Mouse (Mus musculus) embryo, embryonic 11.5 days (tissue): ENCODE data around the gene Rbm48.
A peak's percentile ranks its signal among the peaks of the same experiment; 100 is the strongest.
"Not testable (repeated sequence)": the region's sequence is repeated elsewhere in the genome, so short reads cannot be mapped to it uniquely, and the experiment has no call there.

ENCODE experiments used
- DNase-seq: peaks from one replicate; pipeline ENCODE4 v3.0.0-alpha.2; 2012; ENCODE audit warnings: low read depth, low spot score

Gene Rbm48

DNA sequence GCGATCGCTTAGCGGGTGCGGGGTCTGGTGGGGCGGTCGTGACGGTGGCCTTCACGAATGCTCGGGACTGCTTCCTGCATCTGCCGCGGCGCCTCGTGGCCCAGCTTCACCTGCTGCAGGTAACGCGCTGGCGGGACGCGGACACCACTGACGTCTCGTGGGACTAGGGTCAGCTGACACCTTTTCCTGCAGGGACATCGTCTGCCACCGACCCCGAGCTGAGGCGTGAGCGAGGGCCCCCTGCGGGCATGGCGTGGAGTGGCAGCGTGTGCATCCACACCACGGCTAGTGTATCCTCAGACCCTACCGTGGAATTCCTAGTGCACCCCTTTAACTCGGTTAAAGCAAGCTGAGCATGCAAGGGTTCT is at the start of gene Rbm48:
Rbm48 (minus strand) TSS at position 187 of the 368 bp plus-strand sequence.
- peak; percentile 53 for DNase-seq

GRCm38 (mm10) chr5:3645326-3645725 is 48.9 kb upstream of the Rbm48 start:
- no peak for DNase-seq

DNA sequence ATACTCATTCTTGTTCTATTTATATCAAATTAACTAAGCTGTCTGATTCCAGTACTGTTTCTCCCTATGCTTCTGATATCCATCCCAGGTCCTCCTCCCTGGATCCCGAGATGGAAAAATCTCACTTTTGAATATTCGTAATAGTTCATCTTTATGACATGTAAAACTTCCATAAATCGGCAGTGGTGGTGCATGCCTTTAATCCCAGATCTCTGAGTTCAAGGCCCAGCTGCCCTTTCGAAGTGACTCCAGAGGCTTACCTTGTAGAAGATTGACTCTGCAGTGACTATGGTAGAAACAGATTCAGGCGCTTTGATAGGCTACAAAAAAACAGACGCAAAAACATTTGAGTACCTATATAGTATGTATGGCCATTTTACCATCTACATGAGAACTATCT is 48.2 kb upstream of the Rbm48 start:
- DNase-seq, result no peak

DNA sequence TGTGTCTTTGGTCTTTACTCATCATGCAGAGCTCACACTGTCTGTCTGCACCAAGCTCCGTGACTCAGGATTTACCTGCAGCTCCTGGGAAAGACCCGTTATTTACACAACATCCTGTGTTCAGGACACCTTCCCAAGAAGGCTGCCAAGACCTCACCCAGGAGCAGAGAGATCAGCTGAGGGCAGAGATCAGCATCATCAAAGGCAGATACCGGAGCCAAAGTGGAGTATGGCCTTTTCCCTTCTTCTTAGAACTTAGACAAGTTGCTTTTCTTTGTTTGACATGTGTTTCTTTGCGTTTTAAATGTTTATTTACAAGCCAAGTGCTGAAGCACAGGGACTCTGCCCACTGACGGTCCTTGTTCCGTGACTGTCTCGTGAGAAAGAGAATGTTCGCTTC is 38.9 kb upstream of the Rbm48 start:
- no peak for DNase-seq

- no peak for DNase-seq
Observed at GRCm38 (mm10) chr5:3633951-3634350, 37.6 kb upstream of the Rbm48 start.

- DNase-seq, result no peak
Observed at GRCm38 (mm10) chr5:3633315-3633714, 36.9 kb upstream of the Rbm48 start.

DNA sequence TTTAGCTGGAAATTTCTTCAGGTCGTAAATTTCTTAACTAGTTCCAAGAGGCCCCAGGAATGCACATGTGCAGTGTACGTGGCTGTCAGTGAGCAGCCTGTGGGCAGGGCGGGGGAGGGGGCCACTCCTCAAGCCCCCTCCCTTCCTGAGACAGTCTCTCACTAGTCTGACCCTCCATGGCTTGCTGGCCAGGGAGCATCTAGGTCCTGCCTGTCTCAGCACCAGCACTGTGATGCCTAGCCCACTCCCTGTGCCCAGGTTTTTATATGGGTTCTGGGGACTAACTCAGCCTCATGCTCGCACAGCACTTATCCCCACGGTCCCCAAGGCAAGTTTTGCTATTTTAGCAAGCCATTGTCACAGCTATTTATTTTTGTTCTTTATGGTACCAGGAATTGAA is 35.9 kb upstream of the Rbm48 start:
- DNase-seq, result no peak

- DNase-seq, result no peak
Observed at GRCm38 (mm10) chr5:3631512-3632271, 35.3 kb upstream of the Rbm48 start.

DNA sequence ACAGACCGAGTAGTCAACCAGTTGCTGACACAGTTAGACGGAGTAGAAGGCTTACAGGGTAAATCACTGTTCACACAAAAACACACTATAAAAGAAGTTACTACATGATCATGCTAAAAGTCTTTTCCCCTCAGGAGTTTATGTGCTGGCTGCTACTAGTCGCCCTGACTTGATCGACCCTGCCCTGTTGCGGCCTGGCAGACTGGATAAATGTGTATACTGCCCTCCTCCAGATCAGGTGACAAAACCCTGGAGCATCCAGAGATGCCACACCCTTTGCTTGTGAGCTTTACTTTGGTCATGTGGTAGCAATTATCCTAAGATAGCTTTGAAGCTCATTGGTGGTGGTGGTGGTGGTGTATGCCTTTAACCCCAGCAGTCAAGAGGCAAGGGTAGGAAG is 33.7 kb upstream of the Rbm48 start:
- no peak for DNase-seq

DNA sequence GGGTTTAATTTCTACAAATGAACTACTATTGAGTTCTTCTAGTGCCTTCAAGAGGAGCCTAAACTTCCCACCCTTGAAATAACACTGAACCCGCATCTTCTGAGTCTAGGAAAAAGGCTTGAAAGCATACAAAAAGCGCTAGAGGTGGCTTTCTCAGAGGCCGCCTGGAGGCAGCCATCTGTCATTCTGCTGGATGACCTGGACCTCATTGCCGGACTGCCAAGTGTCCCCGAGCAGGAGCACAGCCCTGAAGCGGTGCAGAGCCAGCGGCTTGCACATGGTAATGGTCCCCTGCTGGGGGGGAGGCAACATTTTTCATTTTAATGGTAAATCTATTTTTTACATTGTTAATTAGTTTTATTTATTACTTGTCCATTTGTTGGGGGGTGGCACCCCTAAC is 24.1 kb upstream of the Rbm48 start:
- DNase-seq, result no peak

DNA sequence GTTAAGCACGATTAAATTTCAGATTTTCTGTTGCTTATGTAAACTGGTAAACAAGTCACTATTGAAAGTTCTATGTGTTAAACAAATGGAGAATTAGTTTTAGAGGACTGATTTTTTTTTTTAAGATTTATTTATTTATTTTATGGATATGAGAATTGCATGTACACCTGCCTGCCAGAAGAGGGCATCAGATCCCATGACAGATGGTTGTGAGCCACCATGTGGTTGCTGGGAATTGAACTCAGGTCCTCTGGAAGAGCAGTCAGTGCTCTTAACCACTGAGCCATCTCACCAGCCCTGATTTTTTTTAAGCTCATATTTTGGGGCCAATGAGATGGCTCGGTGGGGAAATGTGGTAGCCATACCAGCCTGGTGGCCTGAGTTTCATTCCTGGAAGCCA is 15.4 kb upstream of the Rbm48 start:
- DNase-seq, result not testable (repeated sequence)

DNA sequence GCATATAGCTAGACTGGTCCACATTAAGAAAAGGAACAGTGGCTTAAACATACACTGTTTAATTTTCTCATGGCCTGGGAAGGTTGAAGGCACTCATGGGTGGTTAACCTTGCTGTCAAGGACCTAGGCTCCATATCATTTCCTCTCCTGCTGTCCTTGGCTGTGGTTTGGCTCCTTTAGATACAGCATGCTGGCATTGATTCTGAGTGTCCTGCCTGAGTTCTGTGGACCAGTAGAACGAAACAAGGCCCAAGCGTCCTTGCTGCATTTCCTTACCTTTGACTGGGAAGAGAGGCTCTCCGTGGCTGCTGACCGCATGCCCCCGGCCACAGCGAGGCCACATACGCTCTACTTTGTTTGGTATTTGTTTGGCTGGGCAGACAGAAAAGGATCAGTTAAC is 12.9 kb upstream of the Rbm48 start:
- DNase-seq, result no peak

DNA sequence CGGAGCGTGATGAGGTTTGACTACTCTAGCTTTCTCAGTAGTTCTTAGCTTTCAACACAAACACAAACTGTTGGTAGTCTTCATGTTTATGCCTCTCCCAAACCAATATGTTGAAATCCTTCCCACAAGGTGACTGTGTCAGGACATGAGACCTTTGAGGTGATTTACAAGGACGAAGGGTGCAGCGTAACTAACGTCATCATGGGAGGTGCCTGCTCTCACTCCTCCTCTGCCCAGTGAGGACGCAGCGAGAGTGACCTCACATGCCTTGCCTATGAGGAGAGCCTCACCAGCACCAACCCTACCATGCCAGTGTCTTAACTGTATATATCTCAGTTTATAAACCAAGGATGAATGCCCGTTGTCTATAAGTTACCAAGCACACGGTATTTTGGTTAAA is 10.7 kb upstream of the Rbm48 start:
- no peak for DNase-seq

DNA sequence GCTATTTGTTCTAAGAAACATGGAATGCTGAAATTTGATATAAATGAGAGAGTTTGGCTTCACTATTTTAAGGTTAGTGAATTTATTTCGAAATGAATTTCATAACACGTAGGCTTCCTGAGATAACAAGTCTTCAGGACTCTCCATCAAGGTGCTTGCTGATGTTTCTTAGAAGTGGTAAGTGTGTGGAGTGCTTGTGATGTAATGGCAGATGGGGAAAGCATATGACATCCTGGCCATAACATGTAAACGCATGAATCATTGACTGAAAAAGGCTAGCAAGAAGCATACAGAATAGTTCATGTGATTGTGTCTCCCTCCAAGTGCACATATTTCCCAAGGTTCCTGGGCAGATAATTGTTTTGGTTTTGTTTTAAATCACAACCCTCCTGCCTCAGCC is 4.4 kb upstream of the Rbm48 start:
- DNase-seq, result no peak

DNA sequence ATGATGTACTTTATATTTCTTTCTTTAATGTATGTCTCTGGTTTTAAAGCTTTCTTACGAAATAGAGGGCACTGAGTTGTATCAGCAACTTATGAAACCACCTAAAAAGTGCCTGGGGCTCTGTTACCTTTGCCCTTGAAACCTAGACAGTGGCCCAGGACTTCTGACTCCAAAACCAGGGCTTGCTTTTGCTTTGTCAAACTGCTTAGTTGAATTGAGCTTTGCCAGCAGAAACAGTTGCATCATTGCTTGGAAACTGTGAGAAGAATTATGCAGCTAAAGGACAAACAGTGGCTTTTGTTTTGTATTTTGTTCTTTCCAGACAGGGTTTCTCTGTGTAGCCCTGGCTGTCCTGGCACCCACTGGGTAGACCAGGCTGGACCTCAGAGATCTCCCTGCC is 3.9 kb upstream of the Rbm48 start:
- DNase-seq, result no peak

- DNase-seq, result no peak
Observed at GRCm38 (mm10) chr5:3598766-3599165, 2.4 kb upstream of the Rbm48 start.

DNA sequence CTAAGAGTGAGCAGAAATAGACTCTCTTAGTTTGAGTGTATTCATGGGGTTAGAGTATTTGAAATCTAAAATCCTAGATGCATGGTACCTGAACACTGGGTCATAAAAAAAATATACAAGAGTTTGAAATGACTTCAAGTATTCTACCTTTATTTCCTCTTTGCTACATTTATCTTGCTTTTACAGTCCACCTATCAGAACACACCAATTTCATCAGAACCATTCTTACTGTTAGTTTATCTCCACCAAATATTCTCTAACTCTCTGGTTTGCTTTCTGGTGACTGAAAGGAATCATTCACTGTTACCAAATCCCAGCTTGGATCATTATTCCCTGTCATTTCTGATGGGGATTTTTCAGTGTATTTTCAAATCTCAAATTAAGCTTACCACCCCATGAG is 786 bp upstream of the Rbm48 start:
- DNase-seq, result no peak

- peak; percentile 88 for DNase-seq
Observed at GRCm38 (mm10) chr5:3595693-3596398, 539 bp downstream of the Rbm48 start, which contains the start of gene Pex1. Pex1 (plus strand) TSS chr5:3596066.

DNA sequence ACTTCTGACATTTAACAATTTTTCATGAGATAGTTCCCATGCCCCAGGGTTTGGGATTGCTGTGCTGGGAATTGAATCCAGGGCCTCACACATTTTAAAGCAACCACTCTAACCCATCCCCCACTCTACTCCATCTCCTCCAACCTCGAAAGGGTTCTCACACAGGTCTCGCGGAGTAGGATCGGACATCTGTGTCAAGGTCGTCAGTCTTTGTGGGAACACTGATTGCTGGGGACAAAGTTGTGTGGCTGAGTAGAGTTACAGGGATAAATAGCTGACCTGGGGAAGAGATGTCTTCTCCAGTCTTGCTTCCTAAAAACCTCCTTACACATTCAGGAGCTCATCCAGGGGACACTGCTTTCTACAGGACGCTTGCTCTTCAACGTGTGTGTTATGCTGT is 17.3 kb downstream of the Rbm48 start:
- no peak for DNase-seq

DNA sequence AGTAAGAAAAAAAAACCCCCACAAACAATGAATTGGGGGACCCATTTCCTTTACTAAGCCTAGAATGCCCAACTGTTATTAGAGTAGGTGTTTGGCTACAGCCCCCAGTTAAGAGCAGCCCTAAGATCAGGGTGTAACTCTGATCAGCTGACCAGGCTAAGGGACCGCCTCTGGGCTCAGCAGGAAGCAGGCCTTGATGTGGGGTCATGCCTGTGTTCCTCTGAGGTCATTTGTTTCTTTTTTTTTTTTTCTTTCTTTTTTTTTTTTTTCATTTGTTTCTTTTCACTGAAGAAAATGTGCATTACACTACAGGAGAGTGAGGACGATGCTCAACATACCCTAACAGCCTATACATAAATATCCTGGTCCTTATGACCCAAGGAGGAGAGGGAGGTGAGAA is 18.4 kb downstream of the Rbm48 start:
- no peak for DNase-seq

DNA sequence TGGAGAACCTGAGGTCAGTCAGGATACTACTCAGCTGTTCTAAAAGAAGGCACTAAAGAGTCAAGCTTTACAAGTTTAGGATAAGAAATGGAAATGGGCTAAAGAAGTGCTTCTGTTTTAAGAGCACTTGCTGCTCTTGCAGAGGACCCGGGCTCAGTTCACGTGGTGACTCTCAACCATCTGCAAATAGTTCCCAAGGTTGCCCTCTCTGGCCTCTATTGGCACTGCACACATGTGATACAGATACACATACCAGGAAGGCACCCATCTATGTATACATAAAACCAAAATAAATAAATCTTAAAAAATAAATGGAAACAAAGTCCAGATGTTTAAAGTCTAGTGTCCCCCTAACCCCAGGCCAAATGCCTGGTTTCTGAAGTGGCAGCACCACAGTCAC is 21.6 kb downstream of the Rbm48 start:
- DNase-seq, result no peak

GRCm38 (mm10) chr5:3571266-3571665 is 25.1 kb downstream of the Rbm48 start, which contains the start of gene 1700109H08Rik:
1700109H08Rik (plus strand) TSS chr5:3571566.
- DNase-seq, result no peak

- DNase-seq, result no peak
Observed at GRCm38 (mm10) chr5:3554198-3554597, 42.2 kb downstream of the Rbm48 start.
